Mouse (Mus musculus) spleen, adult 2 months (tissue): ENCODE measurements around the gene B230104I21Rik.

Source experiments
- CTCF ChIP-seq: fragments of 200-500 bp; IDR thresholded peaks from 2 replicates; pipeline ENCODE4 v1.5.1; 2011; ENCODE audit warnings: mild to moderate bottlenecking, inconsistent platforms; ENCODE audit not compliant: insufficient read depth, insufficient read length, insufficient replicate concordance; ENCODE audit errors: extremely low read depth
- POLR2A ChIP-seq: fragments of 200-500 bp; IDR thresholded peaks from 2 replicates; pipeline ENCODE4 v1.6.1; 2011; ENCODE audit warnings: low read depth, low read length, inconsistent platforms

GRCm38 (mm10) chr4:154348197-154348786, 12.4 kb downstream of the B230104I21Rik start:
- TF ChIP-seq CTCF (no peak), POLR2A (no peak)
